Mouse (Mus musculus) lung, adult 2 months (tissue): Measurements from ENCODE around the gene Atg7.

Experiments used
- CTCF ChIP-seq: fragments of 200-500 bp; IDR thresholded peaks from 2 replicates; pipeline ENCODE4 v1.5.1; 2011; ENCODE audit warnings: mild to moderate bottlenecking, low read length, control low read depth; ENCODE audit not compliant: insufficient read depth
- POLR2A ChIP-seq: fragments of 200-500 bp; IDR thresholded peaks from 2 replicates; pipeline ENCODE4 v1.6.1; 2011; ENCODE audit warnings: low read depth, mild to moderate bottlenecking, control low read depth, low read length, borderline replicate concordance; ENCODE audit errors: extremely low read depth

DNA sequence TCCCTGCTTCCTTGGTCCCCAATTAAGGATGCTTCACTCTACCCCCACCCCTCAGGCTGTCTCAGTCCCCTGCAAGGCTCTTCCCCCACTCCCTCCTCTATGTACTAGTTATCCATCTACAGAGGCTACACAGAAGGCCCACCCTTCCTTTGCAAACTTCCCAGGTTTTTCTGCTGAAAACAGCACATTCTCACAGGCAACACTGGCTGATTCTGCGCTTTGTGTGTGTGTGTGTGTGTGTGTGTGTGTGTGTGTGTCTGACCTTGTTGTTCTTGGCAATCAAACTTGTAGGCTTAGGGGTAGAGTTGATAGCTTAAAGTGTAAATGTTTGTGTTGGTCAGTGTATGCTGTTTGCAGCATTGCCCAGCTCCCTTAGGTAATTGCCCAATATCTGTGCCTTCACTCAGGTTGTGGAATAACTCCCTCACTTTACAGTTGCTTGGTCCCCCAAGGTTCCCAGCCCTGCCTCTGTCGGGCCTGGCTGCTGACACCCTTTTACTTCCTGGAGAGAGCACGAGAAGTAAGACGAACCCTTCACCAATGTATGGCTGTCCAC lies 191.0 kb downstream of the Atg7 start:
- TF ChIP-seq CTCF (no peak), POLR2A (no peak)
